Mouse (Mus musculus) embryonic facial prominence, embryonic 14.5 days (tissue): Measurements from ENCODE around the gene Utp14b. TPM values are rescaled to one million over a fixed set of nuclear protein-coding genes. Genes with fewer than 3 reads are reported as not detected.
A peak's percentile ranks its signal among the peaks of the same experiment; 100 is the strongest.

ENCODE experiments used
- ATAC-seq: fragments of 200-750 bp; cut with Nextera tagmentation; 2 replicates; pipeline ENCODE4 v1.8.0; 2017; ENCODE audit warnings: low read depth, moderate number of reproducible peaks, moderate TSS enrichment
- DNase-seq: peaks from one replicate; pipeline ENCODE4 v3.0.0-alpha.2; 2015; ENCODE audit warnings: low spot score
- H3K27ac ChIP-seq: fragments of 300-500 bp; sonication (generic); replicated peaks from 2 replicates; pipeline ENCODE4 v1.5.1; 2014; ENCODE audit warnings: low read depth, mild to moderate bottlenecking, low read length, moderate library complexity
- H3K27me3 ChIP-seq: fragments of 300-500 bp; sonication (generic); replicated peaks from 2 replicates; pipeline ENCODE4 v1.6.1; 2014; ENCODE audit warnings: low read length; ENCODE audit not compliant: control insufficient read depth, insufficient read depth
- H3K36me3 ChIP-seq: fragments of 300-500 bp; sonication (generic); 2 replicates; pipeline ENCODE4 v1.6.1; 2014; ENCODE audit warnings: low read length, mixed read lengths; ENCODE audit not compliant: control insufficient read depth, insufficient read depth
- H3K4me1 ChIP-seq: fragments of 300-500 bp; sonication (generic); 2 replicates; pipeline ENCODE4 v1.6.1; 2014; ENCODE audit warnings: antibody characterized with exemption, low read length; ENCODE audit not compliant: control insufficient read depth, insufficient read depth
- H3K4me2 ChIP-seq: fragments of 300-500 bp; sonication (generic); 2 replicates; pipeline ENCODE4 v1.6.1; 2014; ENCODE audit warnings: low read depth, mild to moderate bottlenecking, low read length, moderate library complexity, mixed read lengths
- H3K4me3 ChIP-seq: fragments of 300-500 bp; sonication (generic); 2 replicates; pipeline ENCODE4 v1.5.1; 2014; ENCODE audit warnings: low read depth, mild to moderate bottlenecking, low read length
- H3K9ac ChIP-seq: fragments of 300-500 bp; sonication (generic); 2 replicates; pipeline ENCODE4 v1.6.1; 2014; ENCODE audit warnings: low read depth, mild to moderate bottlenecking, low read length, moderate library complexity, mixed read lengths
- H3K9me3 ChIP-seq: fragments of 300-500 bp; sonication (generic); 2 replicates; pipeline ENCODE4 v1.6.1; 2016; ENCODE audit warnings: low read length; ENCODE audit not compliant: control insufficient read depth
- WGBS: fragments of 180-500 bp; shearing (Covaris S2); extraction: QIAGEN DNeasy Blood & Tissue Kit; methylation state at CpG from one replicate; pipeline ENCODE4 v1.1.7; 2014; 5-methylcytosine and 5-hydroxymethylcytosine counted together
- polyA plus RNA-seq: library from polyadenylated mRNA; unstranded; fragments of >200 nt; fragmentation: Nextera tagmentation; extraction: Ambion mirVana; gene quantifications from 2 replicates; pipeline ENCODE4 v1.2.1, GENCODE M21; 2014

The Utp14b gene
- polyA plus RNA-seq, 1 experiment from 2014 or later = 3.7 TPM

GRCm38 (mm10) chr1:78665954-78666499, 8.2 kb downstream of the Utp14b start:
- H3K9me3 ChIP-seq = no peaks in the 10 kb centered on the region
- peaks cover 61% of the 10 kb centered on the region for H3K36me3 ChIP-seq
- H3K9ac ChIP-seq = no peak overlapping the region
- no peaks in the 10 kb centered on the region for H3K27me3 ChIP-seq
- H3K4me3 ChIP-seq = no peak overlapping the region
- H3K4me2 ChIP-seq = no peak overlapping the region
- no peak overlapping the region for H3K27ac ChIP-seq
- 97% methylated on average over 9 of the region's 9 CpGs for WGBS
- H3K4me1 ChIP-seq = peaks cover under 1% of the 10 kb centered on the region; the same call in 1 of the 2 replicates
- ATAC-seq (no peak), DNase-seq (no peak)

- ATAC-seq (no peak), DNase-seq (no peak)
- H3K4me1 ChIP-seq = no peaks in the 10 kb centered on the region
- no peaks in the 10 kb centered on the region for H3K9me3 ChIP-seq
- H3K9ac ChIP-seq = no peak overlapping the region
- no peak overlapping the region for H3K4me3 ChIP-seq
- H3K27ac ChIP-seq = no peak overlapping the region
- 92% methylated on average over 1 of the region's 1 CpGs for WGBS
- H3K4me2 ChIP-seq = no peak overlapping the region
- H3K27me3 ChIP-seq = no peaks in the 10 kb centered on the region
- H3K36me3 ChIP-seq = peaks cover 61% of the 10 kb centered on the region
These were observed 8.7 kb downstream of the Utp14b start for GRCm38 (mm10) chr1:78666585-78666984.

GRCm38 (mm10) chr1:78682291-78682690, 24.5 kb downstream of the Utp14b start:
- Histone ChIP-seq H3K9me3 (no peaks in the 10 kb centered on the region), H3K27me3 (no peaks in the 10 kb centered on the region), H3K4me2 (no peak overlapping the region), H3K4me1 (no peaks in the 10 kb centered on the region), H3K27ac (no peak overlapping the region), H3K9ac (no peak overlapping the region), H3K36me3 (peaks cover 11% of the 10 kb centered on the region; the same call in 1 of the 2 replicates), H3K4me3 (no peak overlapping the region)
- DNase-seq (no peak), ATAC-seq (no peak)
- 86% methylated on average over 3 of the region's 3 CpGs for WGBS

GRCm38 (mm10) chr1:78684128-78684527, 26.3 kb downstream of the Utp14b start:
- Histone ChIP-seq H3K4me1 (no peaks in the 10 kb centered on the region), H3K36me3 (peaks cover 21% of the 10 kb centered on the region; the same call in 1 of the 2 replicates), H3K9me3 (no peaks in the 10 kb centered on the region), H3K9ac (no peak overlapping the region), H3K27me3 (no peaks in the 10 kb centered on the region), H3K27ac (no peak overlapping the region), H3K4me3 (no peak overlapping the region), H3K4me2 (no peak overlapping the region)
- 85% methylated on average over 8 of the region's 8 CpGs for WGBS
- ATAC-seq (no peak), DNase-seq (no peak)

DNA sequence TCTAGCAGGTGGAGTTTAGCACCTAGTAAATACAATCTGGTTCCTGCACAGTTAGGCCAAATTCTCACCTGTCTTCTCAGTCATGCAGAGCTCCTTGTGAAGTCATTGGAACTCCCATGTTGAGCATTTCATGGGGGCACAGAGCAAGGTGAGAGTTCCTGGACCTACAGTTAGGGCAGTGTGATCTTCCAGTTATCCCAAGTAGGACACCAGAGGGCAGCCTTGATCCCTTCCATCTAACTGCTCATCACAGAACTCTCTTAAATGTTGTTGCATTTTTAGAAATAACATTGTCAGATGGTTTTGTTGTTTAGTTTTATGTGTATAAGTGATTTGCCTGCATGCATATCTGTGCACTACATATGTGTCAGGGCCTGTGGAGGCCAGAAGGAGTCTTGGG, 29.0 kb downstream of the Utp14b start:
- Histone ChIP-seq H3K36me3 (peaks cover 27% of the 10 kb centered on the region), H3K4me1 (no peaks in the 10 kb centered on the region), H3K27me3 (no peaks in the 10 kb centered on the region), H3K27ac (no peak overlapping the region), H3K4me2 (no peak overlapping the region), H3K9ac (no peak overlapping the region), H3K4me3 (no peak overlapping the region), H3K9me3 (no peaks in the 10 kb centered on the region)
- ATAC-seq (peak; percentile 22; the same call in 1 of the 2 replicates), DNase-seq (no peak)

DNA sequence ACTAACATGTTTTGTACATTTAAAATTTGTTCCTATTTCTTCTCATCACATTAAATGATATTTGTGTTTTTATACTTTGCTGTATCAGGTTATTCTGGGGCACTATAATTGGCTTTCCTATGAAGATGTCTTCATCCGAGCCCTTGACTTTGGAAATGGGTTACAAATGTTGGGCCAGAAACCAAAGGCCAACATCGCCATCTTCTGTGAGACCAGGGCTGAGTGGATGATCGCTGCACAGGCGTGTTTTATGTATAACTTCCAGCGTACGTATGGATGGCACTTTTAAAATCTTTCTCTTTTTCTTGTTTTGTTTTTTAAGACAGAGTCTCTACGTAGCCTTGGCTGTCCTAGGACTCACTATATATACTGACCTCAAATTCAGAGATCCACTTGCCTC, 30.3 kb downstream of the Utp14b start:
- DNase-seq = no peak
- no peak overlapping the region for H3K4me3 ChIP-seq
- no peak overlapping the region for H3K4me2 ChIP-seq
- no peaks in the 10 kb centered on the region for H3K9me3 ChIP-seq
- no peak for ATAC-seq
- peaks cover 31% of the 10 kb centered on the region for H3K36me3 ChIP-seq
- H3K27me3 ChIP-seq = no peaks in the 10 kb centered on the region
- no peak overlapping the region for H3K27ac ChIP-seq
- no peak overlapping the region for H3K9ac ChIP-seq
- 84% methylated on average over 7 of the region's 7 CpGs for WGBS
- H3K4me1 ChIP-seq = no peaks in the 10 kb centered on the region

GRCm38 (mm10) chr1:78694503-78695258, 36.8 kb downstream of the Utp14b start:
- 91% methylated on average over 9 of the region's 9 CpGs for WGBS

DNA sequence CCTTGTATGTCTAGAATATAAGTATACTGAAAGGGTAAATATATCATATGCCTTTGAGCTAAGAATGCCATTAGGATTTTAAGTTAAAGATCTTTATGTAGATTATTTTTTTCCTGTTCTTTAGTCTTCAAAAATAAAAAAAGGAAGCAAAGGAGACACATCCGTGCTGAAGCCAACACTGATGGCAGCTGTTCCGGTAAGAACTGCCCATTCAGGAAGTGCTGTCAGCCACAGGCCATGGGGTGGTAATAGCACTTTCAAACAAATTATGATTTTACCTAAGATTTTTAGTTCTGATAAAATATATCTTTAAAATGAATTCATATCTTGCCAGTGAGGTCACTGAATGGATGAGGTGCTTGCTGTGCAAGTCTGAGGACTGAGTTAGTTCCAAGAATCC, 38.5 kb downstream of the Utp14b start:
- H3K9me3 ChIP-seq = no peaks in the 10 kb centered on the region
- H3K9ac ChIP-seq = no peak overlapping the region
- H3K27ac ChIP-seq = no peak overlapping the region
- no peak overlapping the region for H3K4me3 ChIP-seq
- no peaks in the 10 kb centered on the region for H3K27me3 ChIP-seq
- H3K4me2 ChIP-seq = no peak overlapping the region
- ATAC-seq (no peak), DNase-seq (no peak)
- 87% methylated on average over 2 of the region's 2 CpGs for WGBS
- peaks cover 82% of the 10 kb centered on the region for H3K36me3 ChIP-seq
- no peaks in the 10 kb centered on the region for H3K4me1 ChIP-seq

More at GRCm38 (mm10) chr1:78694503-78695258, 36.8 kb downstream of the Utp14b start:
- H3K36me3 ChIP-seq = peaks cover 78% of the 10 kb centered on the region
- ATAC-seq = no peak
- DNase-seq = no peak
- H3K27ac ChIP-seq = no peak overlapping the region
- H3K4me3 ChIP-seq = no peak overlapping the region
- no peak overlapping the region for H3K9ac ChIP-seq
- H3K4me1 ChIP-seq = no peaks in the 10 kb centered on the region
- H3K4me2 ChIP-seq = no peak overlapping the region
- no peaks in the 10 kb centered on the region for H3K27me3 ChIP-seq
- no peaks in the 10 kb centered on the region for H3K9me3 ChIP-seq

GRCm38 (mm10) chr1:78696903-78697302, 39.1 kb downstream of the Utp14b start:
- H3K4me3 ChIP-seq = no peak overlapping the region
- no peak overlapping the region for H3K4me2 ChIP-seq
- 80% methylated on average over 5 of the region's 5 CpGs for whole genome bisulfite sequencing
- no peaks in the 10 kb centered on the region for H3K9me3 ChIP-seq
- no peak overlapping the region for H3K9ac ChIP-seq
- H3K4me1 ChIP-seq = no peaks in the 10 kb centered on the region
- H3K36me3 ChIP-seq = peaks cover 85% of the 10 kb centered on the region
- no peak for ATAC-seq
- H3K27ac ChIP-seq = no peak overlapping the region
- no peak for DNase-seq
- no peaks in the 10 kb centered on the region for H3K27me3 ChIP-seq
